Mouse (Mus musculus): ENCODE results near the gene Fzd2.

- TF ChIP-seq CTCF (IDR thresholded peaks at IDR 0.05; ENCODE audit: control insufficient read depth, insufficient read depth, insufficient replicate concordance, low read depth, low read length), result no peak
- no peak for TF ChIP-seq POLR2A (IDR thresholded peaks at IDR 0.05; ENCODE audit: control insufficient read depth, low read depth, low read length)
Measured at GRCm38 (mm10) chr11:102633379-102633778, 29.2 kb downstream of the Fzd2 start.

All from testis, adult 2 months (tissue).